Mouse (Mus musculus) heart, adult 2 months (tissue): ENCODE results near the gene Mrps2. TPM values are rescaled to one million over a fixed set of nuclear protein-coding genes. Genes with fewer than 3 reads are reported as not detected.

Experiments used
- DNase-seq, 2 experiments: peaks; one replicate each; pipeline ENCODE4 v3.0.0; 2021
- H3K27ac ChIP-seq: fragments of 200-600 bp; 2 replicates; pipeline ENCODE4 v1.8.1; 2022
- H3K27me3 ChIP-seq: fragments of 200-500 bp; 2 replicates; pipeline ENCODE4 v1.6.1; 2012; ENCODE audit warnings: mild to moderate bottlenecking, low read length, inconsistent platforms, mixed read lengths; ENCODE audit not compliant: control insufficient read depth, insufficient read depth
- H3K36me3 ChIP-seq: fragments of 200-500 bp; 2 replicates; pipeline ENCODE4 v1.6.1; 2012; ENCODE audit warnings: low read length, inconsistent platforms; ENCODE audit not compliant: control insufficient read depth, insufficient read depth
- H3K4me1 ChIP-seq: fragments of 200-500 bp; 2 replicates; pipeline ENCODE4 v1.6.1; 2011; ENCODE audit warnings: low read length; ENCODE audit not compliant: control insufficient read depth, insufficient read depth
- H3K4me3 ChIP-seq: fragments of 200-600 bp; 2 replicates; pipeline ENCODE4 v1.8.1; 2022
- H3K79me2 ChIP-seq: fragments of 200-500 bp; replicated peaks from 2 replicates; pipeline ENCODE4 v1.6.1; 2012; ENCODE audit warnings: mild to moderate bottlenecking, inconsistent platforms, low read length, moderate library complexity, mixed read lengths; ENCODE audit not compliant: control insufficient read depth, insufficient read depth
- H3K9ac ChIP-seq: fragments of 200-500 bp; 2 replicates; pipeline ENCODE4 v1.6.1; 2012; ENCODE audit warnings: low read depth, mild to moderate bottlenecking, control low read depth, inconsistent platforms, low read length, mixed read lengths
- CTCF ChIP-seq: fragments of 200-600 bp; IDR thresholded peaks from 2 replicates; pipeline ENCODE4 v1.8.1; 2022; ENCODE audit warnings: antibody characterized with exemption, mild to moderate bottlenecking, moderate library complexity
- EP300 ChIP-seq: fragments of 200-500 bp; IDR thresholded peaks from 2 replicates; pipeline ENCODE4 v1.6.1; 2011; ENCODE audit warnings: low read depth, low read length, control low read depth; ENCODE audit not compliant: insufficient read depth
- POLR2A ChIP-seq: fragments of 200-500 bp; IDR thresholded peaks from 2 replicates; pipeline ENCODE4 v1.6.1; 2011; ENCODE audit warnings: mild to moderate bottlenecking, low read depth, low read length, control low read depth; ENCODE audit not compliant: insufficient read depth
- WGBS: fragments of 180-500 bp; shearing (Covaris S2); methylation state at CpG from one replicate; pipeline ENCODE4 v1.1.7; 2018; 5-methylcytosine and 5-hydroxymethylcytosine counted together
- intact Hi-C: fragments of 180-260 bp; cut with DNase I; formaldehyde crosslinking; loops from one replicate; pipeline ENCODE4 v1.15.1; 2025
- polyA plus RNA-seq: library from polyadenylated mRNA; depleted of rRNA; stranded (reverse); fragments of >200 nt; gene quantifications from 2 replicates; pipeline ENCODE4 v1.2.3, GENCODE M21; 2012
- total RNA-seq, 2 experiments: library from RNA; stranded (reverse); gene quantifications; 2 replicates each; pipeline ENCODE4 v1.2.3; 2021

Gene Mrps2
- total and polyA plus RNA-seq, 3 experiments, result 42.1 to 47.8 (median 43.0) TPM

GRCm38 (mm10) chr2:28433512-28433911 is 34.4 kb upstream of the Mrps2 start:
- DNase-seq, result no peak
- Histone ChIP-seq H3K4me1 (no peaks in the 10 kb centered on the region), H3K36me3 (no peaks in the 10 kb centered on the region), H3K79me2 (no peaks in the 10 kb centered on the region), H3K9ac (no peak overlapping the region), H3K27me3 (no peaks in the 10 kb centered on the region), H3K27ac (no peak overlapping the region), H3K4me3 (no peak overlapping the region)
- TF ChIP-seq CTCF (no peak), EP300 (no peak), POLR2A (no peak)
- 20% methylated on average over 1 of the region's 2 CpGs for WGBS
- intact Hi-C loops, result no loop called here

GRCm38 (mm10) chr2:28435401-28435800 is 32.5 kb upstream of the Mrps2 start:
- TF ChIP-seq POLR2A, result no peak
- no peak for TF ChIP-seq CTCF
- TF ChIP-seq EP300, result no peak
- no peak for DNase-seq
- H3K36me3 ChIP-seq, result no peaks in the 10 kb centered on the region
- H3K27me3 ChIP-seq, result no peaks in the 10 kb centered on the region
- H3K4me3 ChIP-seq, result no peak overlapping the region
- H3K79me2 ChIP-seq, result no peaks in the 10 kb centered on the region
- H3K9ac ChIP-seq, result no peak overlapping the region
- H3K4me1 ChIP-seq, result no peaks in the 10 kb centered on the region
- intact Hi-C loops, result no loop called here
- H3K27ac ChIP-seq, result no peak overlapping the region
- WGBS, result 79% methylated on average over 11 of the region's 11 CpGs

GRCm38 (mm10) chr2:28440842-28441241 is 27.0 kb upstream of the Mrps2 start:
- no peak for DNase-seq
- H3K9ac ChIP-seq, result no peak overlapping the region
- H3K36me3 ChIP-seq, result no peaks in the 10 kb centered on the region
- no peaks in the 10 kb centered on the region for H3K4me1 ChIP-seq
- TF ChIP-seq EP300 (no peak), POLR2A (no peak), CTCF (no peak)
- no peaks in the 10 kb centered on the region for H3K27me3 ChIP-seq
- intact Hi-C loops, result no loop called here
- no peak overlapping the region for H3K27ac ChIP-seq
- WGBS, result 51% methylated on average over 6 of the region's 6 CpGs
- no peaks in the 10 kb centered on the region for H3K79me2 ChIP-seq
- no peak overlapping the region for H3K4me3 ChIP-seq

- no peaks in the 10 kb centered on the region for H3K36me3 ChIP-seq
- no peak overlapping the region for H3K27ac ChIP-seq
- DNase-seq, result no peak
- no peak for TF ChIP-seq EP300
- no peak for TF ChIP-seq CTCF
- no peak for TF ChIP-seq POLR2A
- H3K4me3 ChIP-seq, result no peak overlapping the region
- no peaks in the 10 kb centered on the region; the same call in 1 of the 2 replicates for H3K4me1 ChIP-seq
- peaks cover 2% of the 10 kb centered on the region for H3K27me3 ChIP-seq
- 84% methylated on average over 4 of the region's 4 CpGs for WGBS
- intact Hi-C loops, result no loop called here
- H3K9ac ChIP-seq, result no peak overlapping the region
- H3K79me2 ChIP-seq, result no peaks in the 10 kb centered on the region
Observed at GRCm38 (mm10) chr2:28445082-28445481, 22.8 kb upstream of the Mrps2 start.

GRCm38 (mm10) chr2:28446181-28446514 is 21.7 kb upstream of the Mrps2 start:
- no peak for DNase-seq
- WGBS, result 9% methylated on average over 5 of the region's 5 CpGs
- Histone ChIP-seq H3K27me3 (peaks cover 2% of the 10 kb centered on the region), H3K4me1 (no peaks in the 10 kb centered on the region; the same call in 1 of the 2 replicates), H3K9ac (peak overlapping the region; percentile 69), H3K27ac (no peak overlapping the region), H3K79me2 (no peaks in the 10 kb centered on the region), H3K36me3 (no peaks in the 10 kb centered on the region), H3K4me3 (peak overlapping the region; percentile 57)
- TF ChIP-seq CTCF (no peak), POLR2A (no peak), EP300 (no peak)
- intact Hi-C loops, result no loop called here

- H3K4me3 ChIP-seq, result peak within 1 kb of the TSS; percentile 57
- no peaks in the 10 kb centered on the region for H3K79me2 ChIP-seq
- WGBS, result 1% methylated on average over 108 of the region's 118 CpGs
- no peaks in the 10 kb centered on the region; the same call in 1 of the 2 replicates for H3K4me1 ChIP-seq
- peak within 1 kb of the TSS; percentile 69 for H3K9ac ChIP-seq
- TF ChIP-seq EP300, result no peak
- TF ChIP-seq CTCF, result no peak
- TF ChIP-seq POLR2A, result no peak
- no peaks in the 10 kb centered on the region for H3K36me3 ChIP-seq
- H3K27ac ChIP-seq, result peak within 1 kb of the TSS; percentile 26; the same call in 1 of the 2 replicates
- peaks cover 2% of the 10 kb centered on the region for H3K27me3 ChIP-seq
- peak; percentile 50 to 54 for DNase-seq
- intact Hi-C loops, result no loop called here
Observed at GRCm38 (mm10) chr2:28446515-28447314, 21.2 kb upstream of the Mrps2 start, which contains the start of gene Ppp1r26. TSS of gene Ppp1r26 (plus strand) at chr2:28446800.
